25 mouse cellular contexts compared by ENCODE assay signal in the genomic region with DNA sequence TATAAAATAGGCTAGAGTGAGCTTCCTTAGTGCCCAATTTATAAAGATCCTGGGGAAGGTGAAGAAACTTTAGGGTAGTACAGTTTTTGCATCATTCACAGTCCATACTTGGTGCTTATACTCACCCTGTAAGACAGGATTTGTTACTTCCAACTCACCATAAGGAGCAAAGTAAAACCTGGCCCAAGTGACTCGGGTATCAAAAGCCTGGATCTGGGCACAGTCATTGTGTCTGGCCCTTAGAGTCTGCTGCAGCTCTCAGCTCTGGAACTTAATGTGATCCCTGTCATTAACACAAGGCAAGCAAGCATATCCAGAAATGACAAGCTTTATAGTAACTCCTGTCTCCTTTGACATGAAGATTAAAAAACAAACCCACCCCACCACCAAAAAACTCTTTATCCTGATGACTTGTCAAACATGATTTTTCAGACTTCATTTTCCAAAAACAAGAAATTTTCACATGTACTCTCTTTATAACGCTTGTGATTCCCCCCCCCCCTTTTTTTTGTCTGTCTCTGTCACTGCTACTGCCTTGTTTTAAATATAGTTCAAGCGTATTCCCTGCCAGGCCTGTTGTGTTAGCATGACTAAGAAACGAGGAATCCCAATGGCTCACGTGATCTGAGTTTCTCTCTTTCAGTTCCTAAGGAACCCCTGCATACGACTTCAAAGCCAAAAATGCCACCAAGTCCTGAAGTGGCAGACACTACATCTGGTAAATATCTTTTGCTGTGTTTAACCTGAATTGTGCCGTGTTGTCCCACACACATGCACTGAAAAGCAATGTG.
DNase-seq lines count a peak whose midpoint lies in the region; ATAC-seq and TF ChIP-seq lines count a peak whose summit lies in the region.
"Had no signal": no experiment of that assay in that cellular context is flagged by ENCODE, and none has a peak within 500 bp of the region (broad histone marks: within the 10 kb centered on the region; RNA-seq: fewer than 3 reads in every experiment).

No protein-coding gene starts in this region.

- no peaks in the 10 kb centered on the region for H3K27me3 ChIP-seq in C2C12 (ENCODE audit: control insufficient read depth, insufficient read depth, insufficient read length)
- no peaks in the 10 kb centered on the region for H3K27me3 ChIP-seq in heart, postnatal 0 days (ENCODE audit: control insufficient read depth, insufficient read depth, low read length)
- H3K27me3 ChIP-seq in kidney, embryonic 14.5 days (ENCODE audit: control insufficient read depth, insufficient read depth, low read length) = no peaks in the 10 kb centered on the region
- H3K27me3 ChIP-seq: embryonic facial prominence, embryonic 12.5 days; forebrain, embryonic 13.5 days; hindbrain, embryonic 13.5 days; liver, embryonic 15.5 days; Patski had no signal

- no peaks in the 10 kb centered on the region for H3K36me3 ChIP-seq in C2C12 (ENCODE audit: control insufficient read depth, insufficient read depth)
- no peaks in the 10 kb centered on the region for H3K36me3 ChIP-seq in heart, postnatal 0 days (replicated peaks; ENCODE audit: control insufficient read depth, insufficient read depth, low read length)
- H3K36me3 ChIP-seq in kidney, embryonic 14.5 days (ENCODE audit: control insufficient read depth, insufficient read depth, low read length) = no peaks in the 10 kb centered on the region
- H3K36me3 ChIP-seq: embryonic facial prominence, embryonic 12.5 days; hindbrain, embryonic 13.5 days; limb, embryonic 10.5 days; liver, embryonic 15.5 days had no signal

- H3K9me3 ChIP-seq in heart, postnatal 0 days (replicated peaks; ENCODE audit: control insufficient read depth, low read length) = no peaks in the 10 kb centered on the region
- H3K9me3 ChIP-seq in kidney, embryonic 14.5 days (ENCODE audit: control insufficient read depth, low read length) = no peaks in the 10 kb centered on the region
- H3K9me3 ChIP-seq: embryonic facial prominence, embryonic 12.5 days; forebrain, embryonic 13.5 days; hindbrain, embryonic 13.5 days; limb, embryonic 10.5 days; liver, embryonic 15.5 days had no signal

- no peak overlapping the region for H3K9ac ChIP-seq in heart, postnatal 0 days (replicated peaks; ENCODE audit: low read depth, low read length)
- no peak overlapping the region for H3K9ac ChIP-seq in kidney, embryonic 14.5 days (ENCODE audit: low read depth, low read length)
- H3K9ac ChIP-seq: embryonic facial prominence, embryonic 12.5 days; forebrain, embryonic 13.5 days; hindbrain, embryonic 13.5 days; liver, embryonic 15.5 days had no signal

- peak overlapping the region; percentile 5; the same call in 1 of the 2 replicates for H3K4me2 ChIP-seq in heart, postnatal 0 days (ENCODE audit: low read depth, low read length)
- H3K4me2 ChIP-seq in kidney, embryonic 14.5 days (replicated peaks; ENCODE audit: low read depth, low read length) = no peak overlapping the region
- H3K4me2 ChIP-seq: embryonic facial prominence, embryonic 12.5 days; forebrain, embryonic 13.5 days; hindbrain, embryonic 13.5 days; liver, embryonic 15.5 days had no signal

- DNase-seq in heart, adult 8-10 months (ENCODE audit: low spot score) = peak; percentile 12
- no peak for DNase-seq in heart, adult 11 months
- DNase-seq in brain, adult 2 months (ENCODE audit: low read depth, low spot score) = peak; percentile 7
- peak; percentile 89 for DNase-seq in heart, postnatal 0 days (ENCODE audit: low spot score)
- no peak for DNase-seq in adrenal gland, postnatal 36 days
- DNase-seq in urinary bladder, postnatal 25 days (ENCODE audit: low spot score) = no peak
- DNase-seq: cerebellum, adult 11-12 months; cerebellum, postnatal 14 days; gastrocnemius, postnatal 14 days; kidney, adult 18-20 months; liver; right cerebral cortex, postnatal 14 days; spleen, adult 18-20 months had no signal

- WGBS in heart, postnatal 0 days = 23% methylated on average over 7 of the region's 7 CpGs
- 72% methylated on average over 7 of the region's 7 CpGs for WGBS in kidney, embryonic 14.5 days

- H3K4me1 ChIP-seq in heart, postnatal 0 days (ENCODE audit: control insufficient read depth, insufficient read depth) = 0 out of 2 replicates have a peak, but pooled peaks cover 4% of the 10 kb centered on the region
- H3K4me1 ChIP-seq in kidney, embryonic 14.5 days (ENCODE audit: control insufficient read depth, insufficient read depth, low read length) = no peaks in the 10 kb centered on the region
- H3K4me1 ChIP-seq: embryonic facial prominence, embryonic 12.5 days; forebrain, embryonic 13.5 days; hindbrain, embryonic 13.5 days; limb, embryonic 10.5 days; liver, embryonic 15.5 days had no signal

- peak overlapping the region; percentile 89 for H3K27ac ChIP-seq in heart, postnatal 0 days (ENCODE audit: low read depth)
- no peak overlapping the region for H3K27ac ChIP-seq in kidney, embryonic 14.5 days (ENCODE audit: low read depth, low read length)
- H3K27ac ChIP-seq: embryonic facial prominence, embryonic 12.5 days; forebrain, embryonic 13.5 days; hindbrain, embryonic 13.5 days; kidney, postnatal 0 days; limb, embryonic 10.5 days; liver, embryonic 15.5 days; macrophage had no signal

- peak; percentile 94 for ATAC-seq in heart, postnatal 0 days (ENCODE audit: insufficient read depth, low read depth)
- ATAC-seq in kidney, embryonic 14.5 days (ENCODE audit: low FRiP score, low TSS enrichment) = no peak
- ATAC-seq: forebrain, embryonic 13.5 days; inflammation-experienced regulatory T-cells, adult 6 months; Patski had no signal

- no peak for TF ChIP-seq CTCF in C2C12 (IDR thresholded peaks at IDR 0.05; ENCODE audit: control insufficient read depth, insufficient read depth, insufficient read length)
- TF ChIP-seq CTCF in heart, postnatal 0 days (IDR thresholded peaks at IDR 0.05; ENCODE audit: low read depth) = no peak

- H3K79me2 ChIP-seq in C2C12 (ENCODE audit: control insufficient read depth, insufficient read depth) = no peaks in the 10 kb centered on the region

- TF ChIP-seq EP300 in heart, postnatal 0 days (IDR thresholded peaks at IDR 0.05; ENCODE audit: low read depth) = no peak

- no peak overlapping the region for H3K4me3 ChIP-seq in C2C12 (ENCODE audit: insufficient read depth, poor library complexity, severe bottlenecking)
- H3K4me3 ChIP-seq in heart, postnatal 0 days (ENCODE audit: low read depth, low read length) = no peak overlapping the region
- H3K4me3 ChIP-seq in kidney, embryonic 14.5 days (ENCODE audit: low read length) = no peak overlapping the region
- H3K4me3 ChIP-seq: embryonic facial prominence, embryonic 12.5 days; erythroblast, embryonic 14.5 days; forebrain, embryonic 13.5 days; hindbrain, embryonic 13.5 days; limb, embryonic 10.5 days; liver, embryonic 15.5 days had no signal

- H3K79me3 ChIP-seq in C2C12 (ENCODE audit: low read depth) = no peaks in the 10 kb centered on the region

- H3ac ChIP-seq in C2C12 (ENCODE audit: control insufficient read depth, insufficient read length, low read depth) = no peak overlapping the region

TF ChIP-seq in C2C12, 6 proteins besides CTCF, POLR2A, EP300 and RAD21:
- TF ChIP-seq MAX (IDR thresholded peaks at IDR 0.05) = no peak
- TF ChIP-seq MYOG (IDR thresholded peaks at IDR 0.05; ENCODE audit: control insufficient read depth, extremely low read depth, insufficient read length) = no peak
- TF ChIP-seq USF1 (IDR thresholded peaks at IDR 0.05; ENCODE audit: low read depth) = peak; percentile 68
- TF ChIP-seq MYOD1 (IDR thresholded peaks at IDR 0.05; ENCODE audit: control insufficient read depth, insufficient read length, low read depth) = no peak

Comparison
In these comparisons a context has a peak if more than half of its experiments do, and no peak if none do; other contexts are left out.
1. DNase-seq: peak in heart, adult 8-10 months (single experiment), brain, adult 2 months (single experiment) and heart, postnatal 0 days (single experiment); none in heart, adult 11 months (single experiment), adrenal gland, postnatal 36 days (0 of 2) and urinary bladder, postnatal 25 days (single experiment).